Mouse (Mus musculus): ENCODE results near the gene Olfr1029.
"Not testable (repeated sequence)": the region's sequence is repeated elsewhere in the genome, so short reads cannot be mapped to it uniquely, and the experiment has no call there.

Olfr1029 gene

GRCm38 (mm10) chr2:85973595-85973994, at the start of gene Olfr1029:
Gene Olfr1029 (plus strand): TSS chr2:85973895.
- no peak for DNase-seq (ENCODE audit: low spot score)

GRCm38 (mm10) chr2:85950137-85950536, 23.6 kb upstream of the Olfr1029 start, which contains the start of gene Olfr1028:
Gene Olfr1028 (plus strand): TSS chr2:85950437.
- DNase-seq (ENCODE audit: low spot score), result no peak

GRCm38 (mm10) chr2:85978976-85979375, 5.3 kb downstream of the Olfr1029 start, which contains the start of gene Olfr1030:
Gene Olfr1030 (plus strand): TSS chr2:85979276.
- no peak for DNase-seq (ENCODE audit: low spot score)

DNA sequence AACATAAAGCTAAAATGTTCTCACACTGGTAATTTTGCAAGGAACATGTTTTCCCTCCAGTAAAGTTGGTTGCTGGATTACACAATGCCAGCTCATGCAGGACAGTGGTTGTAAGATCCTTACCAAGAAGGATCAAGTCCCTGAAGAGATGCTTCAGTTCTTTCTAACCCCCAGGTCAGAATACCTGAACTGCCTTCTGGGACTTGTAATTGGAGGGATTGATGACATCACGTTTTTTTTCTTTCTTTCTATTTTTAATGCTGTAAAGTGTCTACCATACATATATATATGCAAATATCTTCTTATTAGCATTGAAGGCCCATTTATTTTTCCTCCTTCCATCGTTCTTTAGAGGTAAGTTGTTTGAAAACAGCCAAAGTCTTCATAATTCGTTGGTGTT, 16.3 kb downstream of the Olfr1029 start, which contains the start of gene Olfr1031:
Gene Olfr1031, plus strand, starts transcription at position 301 of the 400 bp plus-strand sequence.
- DNase-seq (ENCODE audit: low spot score), result no peak

DNA sequence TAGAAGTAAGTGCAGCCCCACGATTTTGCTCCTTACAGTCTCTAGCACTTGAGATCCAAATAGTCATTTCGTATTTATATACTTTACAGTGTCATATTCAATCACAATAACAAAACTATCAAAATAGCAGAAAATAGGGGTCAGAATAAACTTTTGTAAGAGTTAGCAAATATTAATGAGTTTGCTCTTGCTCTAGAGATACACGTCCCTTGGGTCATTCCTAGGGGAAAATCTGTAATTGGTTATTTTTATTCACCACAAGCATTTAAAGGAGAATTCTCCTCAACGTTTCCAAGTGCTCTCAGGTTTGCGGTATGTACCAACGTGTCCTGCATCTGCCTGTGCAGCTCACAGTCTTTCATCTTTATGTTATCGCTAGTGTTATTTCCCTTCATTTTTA, 31.5 kb downstream of the Olfr1029 start, which contains the start of gene Olfr1032:
Gene Olfr1032, plus strand, starts transcription at position 301 of the 400 bp plus-strand sequence.
- no peak for DNase-seq (ENCODE audit: low spot score)

GRCm38 (mm10) chr2:86020406-86020805, 46.7 kb downstream of the Olfr1029 start, which contains the start of gene Olfr1033:
Gene Olfr1033 (plus strand): TSS chr2:86020633.
- not testable (repeated sequence) for DNase-seq (ENCODE audit: low spot score)

- not testable (repeated sequence) for DNase-seq (ENCODE audit: low spot score)
Measured at GRCm38 (mm10) chr2:86021518-86021917, 47.8 kb downstream of the Olfr1029 start.

Measured in spleen, adult 12 weeks (tissue).